Mouse (Mus musculus) heart, postnatal 0 days (tissue): ENCODE data around the gene Lpp. TPM values are rescaled to one million over a fixed set of nuclear protein-coding genes. Genes with fewer than 3 reads are reported as not detected.

ENCODE experiments used
- ATAC-seq: fragments of 200-750 bp; cut with Nextera tagmentation; 2 replicates; pipeline ENCODE4 v1.8.0; 2017; ENCODE audit warnings: low read depth, moderate number of reproducible peaks, moderate library complexity; ENCODE audit not compliant: insufficient read depth
- DNase-seq: peaks from one replicate; pipeline ENCODE4 v3.0.0-alpha.2; 2016; ENCODE audit warnings: low spot score
- H3K27ac ChIP-seq: fragments of 300-500 bp; sonication (generic); 2 replicates; pipeline ENCODE4 v1.5.1; 2014; ENCODE audit warnings: low read depth, mild to moderate bottlenecking
- H3K27me3 ChIP-seq: fragments of 300-500 bp; sonication (generic); 2 replicates; pipeline ENCODE4 v1.6.1; 2014; ENCODE audit warnings: low read length, mixed read lengths; ENCODE audit not compliant: control insufficient read depth, insufficient read depth
- H3K36me3 ChIP-seq: fragments of 300-500 bp; sonication (generic); replicated peaks from 2 replicates; pipeline ENCODE4 v1.6.1; 2014; ENCODE audit warnings: low read length, mixed read lengths; ENCODE audit not compliant: control insufficient read depth, insufficient read depth
- H3K4me1 ChIP-seq: fragments of 300-500 bp; sonication (generic); 2 replicates; pipeline ENCODE4 v1.6.1; 2014; ENCODE audit warnings: antibody characterized with exemption; ENCODE audit not compliant: control insufficient read depth, insufficient read depth
- H3K4me2 ChIP-seq: fragments of 300-500 bp; sonication (generic); 2 replicates; pipeline ENCODE4 v1.6.1; 2014; ENCODE audit warnings: low read depth, mild to moderate bottlenecking, low read length, moderate library complexity
- H3K4me3 ChIP-seq: fragments of 300-500 bp; sonication (generic); 2 replicates; pipeline ENCODE4 v1.5.1; 2014; ENCODE audit warnings: low read depth, low read length
- H3K9ac ChIP-seq: fragments of 300-500 bp; sonication (generic); replicated peaks from 2 replicates; pipeline ENCODE4 v1.6.1; 2014; ENCODE audit warnings: low read depth, low read length, mixed read lengths
- H3K9me3 ChIP-seq: fragments of 300-500 bp; sonication (generic); replicated peaks from 2 replicates; pipeline ENCODE4 v1.6.1; 2016; ENCODE audit warnings: low read length; ENCODE audit not compliant: control insufficient read depth
- CTCF ChIP-seq: IDR thresholded peaks from 2 replicates; pipeline ENCODE4 v1.5.1; 2016; ENCODE audit warnings: antibody characterized with exemption, control low read depth, low read depth
- EP300 ChIP-seq: IDR thresholded peaks from 2 replicates; pipeline ENCODE4 v1.6.1; 2016; ENCODE audit warnings: antibody characterized with exemption, low read depth
- WGBS: fragments of 180-500 bp; shearing (Covaris S2); extraction: QIAGEN DNeasy Blood & Tissue Kit; methylation state at CpG from one replicate; pipeline ENCODE4 v1.1.7; 2014; 5-methylcytosine and 5-hydroxymethylcytosine counted together
- polyA plus RNA-seq: library from polyadenylated mRNA; unstranded; fragments of >200 nt; fragmentation: Nextera tagmentation; extraction: Ambion mirVana; gene quantifications from 2 replicates; pipeline ENCODE4 v1.2.1, GENCODE M21; 2015
- total RNA-seq: library from RNA; depleted of rRNA; stranded (reverse); fragments of >200 nt; gene quantifications from 2 replicates; pipeline ENCODE4 v1.2.3, GENCODE M21; 2014; ENCODE audit warnings: low replicate concordance

The Lpp gene
- total and polyA plus RNA-seq, 2 experiments from 2014 or later, result 32.1 to 77.4 TPM

DNA sequence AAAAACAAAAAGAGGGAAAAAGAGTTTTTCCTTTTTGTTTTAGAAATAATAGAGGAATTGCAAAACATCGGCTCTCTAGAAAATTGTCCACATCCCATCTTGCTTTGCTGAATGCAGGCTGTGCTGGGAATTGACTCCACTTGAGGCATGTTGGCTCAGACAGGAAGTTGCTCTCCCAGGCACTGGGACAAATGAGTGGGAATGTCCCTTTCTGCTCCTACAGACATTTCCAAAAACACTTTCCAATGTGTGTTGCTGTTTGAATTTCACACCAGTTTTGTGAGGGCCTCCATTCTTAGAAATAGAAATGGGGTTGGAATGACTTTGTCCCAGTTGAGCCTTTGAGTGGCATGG, 116.5 kb downstream of the Lpp start:
- H3K4me2 ChIP-seq, result no peak overlapping the region
- H3K36me3 ChIP-seq, result no peaks in the 10 kb centered on the region
- no peak overlapping the region for H3K9ac ChIP-seq
- no peak for DNase-seq
- WGBS, result 61% methylated on average over 1 of the region's 1 CpGs
- H3K4me1 ChIP-seq, result peaks cover 55% of the 10 kb centered on the region
- no peaks in the 10 kb centered on the region for H3K9me3 ChIP-seq
- no peaks in the 10 kb centered on the region for H3K27me3 ChIP-seq
- H3K4me3 ChIP-seq, result no peak overlapping the region
- H3K27ac ChIP-seq, result no peak overlapping the region
- ATAC-seq, result no peak
- TF ChIP-seq EP300, result no peak
- no peak for TF ChIP-seq CTCF

DNA sequence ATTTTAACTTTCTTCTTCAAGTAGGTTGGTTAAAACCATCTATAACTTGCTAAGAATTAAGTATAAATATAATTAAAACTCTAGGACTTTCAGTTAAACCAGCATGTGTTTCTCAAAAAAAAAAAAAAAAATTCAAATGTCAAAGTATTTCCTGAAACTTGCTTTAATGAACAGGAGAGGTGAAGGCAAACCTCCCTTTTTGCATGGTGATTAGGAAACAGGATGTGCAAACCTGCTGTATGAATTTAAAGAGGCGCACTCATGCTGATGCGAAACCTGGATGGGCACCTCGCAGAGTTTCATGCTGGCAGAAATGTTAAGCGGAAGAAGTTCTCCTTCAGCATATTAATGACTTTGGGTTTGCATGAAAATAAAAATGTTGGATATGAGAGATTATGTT, 119.9 kb downstream of the Lpp start:
- Histone ChIP-seq H3K9ac (no peak overlapping the region), H3K4me3 (no peak overlapping the region), H3K27ac (no peak overlapping the region), H3K4me2 (no peak overlapping the region), H3K4me1 (peaks cover 73% of the 10 kb centered on the region), H3K36me3 (no peaks in the 10 kb centered on the region), H3K27me3 (no peaks in the 10 kb centered on the region), H3K9me3 (no peaks in the 10 kb centered on the region)
- TF ChIP-seq EP300, result no peak
- TF ChIP-seq CTCF, result no peak
- ATAC-seq (no peak), DNase-seq (no peak)
- WGBS, result 96% methylated on average over 4 of the region's 4 CpGs

DNA sequence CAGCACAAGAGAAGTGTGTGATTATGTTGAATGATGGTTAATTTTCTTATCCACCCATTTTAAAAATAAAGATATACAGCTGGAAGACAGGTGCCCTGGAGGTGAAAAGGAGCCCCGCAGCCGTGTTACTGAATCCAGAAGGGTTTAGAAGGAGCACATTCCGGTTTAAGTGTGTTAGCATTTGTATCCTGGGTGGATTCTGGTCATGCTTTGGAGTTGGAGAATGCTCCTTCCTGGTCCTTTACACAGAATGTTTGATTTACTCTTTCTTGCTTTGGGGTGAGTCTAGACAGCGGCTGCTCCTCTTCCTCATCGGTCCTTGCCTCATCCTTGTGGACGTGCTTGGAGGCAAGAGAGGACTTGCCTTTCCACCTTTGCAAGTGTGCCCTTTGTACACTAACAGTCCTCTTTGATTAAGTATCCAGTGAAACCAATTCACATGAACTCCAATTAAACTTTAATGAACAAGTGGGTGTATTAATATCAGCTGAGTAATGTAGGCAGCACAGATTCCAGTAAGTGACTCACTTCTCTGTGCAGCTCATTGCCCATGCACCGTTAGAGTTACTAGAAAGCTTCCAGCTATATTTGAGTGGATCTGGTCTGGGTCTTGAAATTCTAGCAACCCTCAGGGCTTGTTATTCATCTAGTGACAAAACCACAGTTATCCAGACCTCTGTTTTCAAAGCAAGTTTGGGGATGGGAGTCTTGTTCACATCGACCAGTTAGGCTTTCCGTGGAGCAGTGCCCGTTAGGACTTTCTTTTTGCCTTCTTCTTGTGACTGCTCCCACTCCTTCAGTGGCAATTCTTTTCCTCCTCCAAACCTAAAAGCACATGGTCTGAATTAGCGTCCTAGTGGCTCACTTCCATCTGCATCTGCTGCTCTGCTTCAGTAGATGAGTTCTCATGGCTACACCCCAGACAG, 121.8 kb downstream of the Lpp start:
- Histone ChIP-seq H3K9me3 (no peaks in the 10 kb centered on the region), H3K36me3 (no peaks in the 10 kb centered on the region), H3K9ac (no peak overlapping the region), H3K4me3 (no peak overlapping the region), H3K27me3 (no peaks in the 10 kb centered on the region), H3K27ac (no peak overlapping the region), H3K4me2 (no peak overlapping the region), H3K4me1 (peaks cover 59% of the 10 kb centered on the region)
- no peak for TF ChIP-seq CTCF
- TF ChIP-seq EP300, result no peak
- WGBS, result 77% methylated on average over 11 of the region's 11 CpGs
- ATAC-seq, result no peak
- no peak for DNase-seq

DNA sequence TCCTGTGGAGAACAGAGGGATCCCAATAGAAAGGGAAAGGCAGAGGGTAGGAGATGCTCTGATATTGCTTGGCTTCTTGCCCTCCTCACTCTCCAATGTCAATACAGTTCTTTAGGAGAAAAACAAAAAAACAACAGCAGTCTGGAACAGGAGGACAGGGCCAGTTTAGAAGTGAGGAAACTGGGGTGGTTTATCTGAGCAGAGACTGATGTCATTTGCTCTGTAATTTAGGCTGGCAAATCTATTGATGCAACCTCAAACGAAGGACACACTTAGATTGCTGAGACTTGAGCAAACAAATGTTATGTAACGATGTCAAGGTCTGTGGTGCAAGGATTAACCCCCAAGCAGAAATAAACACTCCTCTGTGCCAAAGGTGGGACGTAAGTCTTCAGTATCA, 123.7 kb downstream of the Lpp start:
- no peaks in the 10 kb centered on the region for H3K9me3 ChIP-seq

DNA sequence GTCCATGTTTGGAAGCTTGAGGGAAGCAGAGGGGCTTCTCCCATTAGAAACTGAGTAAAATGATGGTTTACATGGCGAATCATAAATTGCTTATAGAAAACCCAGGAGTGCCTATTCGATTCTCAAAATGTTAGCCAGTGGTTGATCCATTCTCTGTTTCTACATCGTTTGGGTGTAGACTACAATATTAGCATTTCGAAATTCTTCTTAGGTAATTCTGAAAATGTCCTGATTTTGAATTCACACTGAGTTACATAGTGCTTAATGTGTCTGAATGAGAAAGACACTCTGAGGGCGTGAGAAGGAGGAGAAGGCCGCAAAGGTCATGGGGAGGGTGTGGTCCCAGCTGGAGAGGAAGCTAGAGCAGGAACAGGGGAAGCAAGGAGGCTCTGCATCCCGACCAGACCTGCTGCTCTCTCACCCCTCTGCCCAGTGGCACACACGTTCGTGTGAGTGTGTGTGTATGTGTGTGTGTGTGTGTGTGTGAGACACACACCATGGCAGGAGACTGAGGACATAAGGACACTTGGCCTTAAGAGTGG, 124.3 kb downstream of the Lpp start:
- no peak overlapping the region for H3K4me2 ChIP-seq
- H3K9me3 ChIP-seq, result no peaks in the 10 kb centered on the region
- no peak overlapping the region for H3K27ac ChIP-seq
- 72% methylated on average over 9 of the region's 9 CpGs for WGBS
- ATAC-seq (no peak), DNase-seq (no peak)
- no peak overlapping the region for H3K9ac ChIP-seq
- H3K4me1 ChIP-seq, result peaks cover 46% of the 10 kb centered on the region
- no peak overlapping the region for H3K4me3 ChIP-seq
- no peak for TF ChIP-seq EP300
- no peak for TF ChIP-seq CTCF
- H3K36me3 ChIP-seq, result no peaks in the 10 kb centered on the region
- H3K27me3 ChIP-seq, result no peaks in the 10 kb centered on the region

More for the DNA sequence above, 123.7 kb downstream of the Lpp start:
- H3K9ac ChIP-seq, result no peak overlapping the region
- H3K27ac ChIP-seq, result no peak overlapping the region
- no peak overlapping the region for H3K4me3 ChIP-seq
- no peaks in the 10 kb centered on the region for H3K27me3 ChIP-seq
- H3K4me2 ChIP-seq, result no peak overlapping the region
- 79% methylated on average over 3 of the region's 3 CpGs for WGBS
- DNase-seq, result no peak
- no peaks in the 10 kb centered on the region for H3K36me3 ChIP-seq
- H3K4me1 ChIP-seq, result peaks cover 51% of the 10 kb centered on the region
- TF ChIP-seq CTCF (no peak), EP300 (no peak)
- no peak for ATAC-seq

DNA sequence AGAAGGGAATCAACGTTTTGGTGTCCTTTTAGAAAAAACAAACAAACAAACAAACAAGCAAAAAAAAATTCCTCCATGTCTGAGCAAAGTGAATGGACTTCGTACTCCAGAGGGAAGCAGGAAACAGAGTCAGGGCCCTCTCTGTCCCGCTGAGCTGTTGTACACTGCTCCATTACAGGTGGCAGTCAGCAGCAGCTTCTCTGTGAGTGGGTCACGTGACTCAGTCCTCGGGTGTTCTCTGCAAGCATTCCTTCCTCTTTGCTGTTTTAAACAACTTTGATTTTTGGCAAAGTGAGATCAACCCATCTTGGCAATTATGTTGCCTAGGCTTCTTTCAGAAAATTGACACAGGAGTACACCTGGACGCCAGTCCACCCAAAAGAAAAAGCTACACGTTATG, 125.5 kb downstream of the Lpp start:
- DNase-seq, result no peak
- H3K36me3 ChIP-seq, result no peaks in the 10 kb centered on the region
- no peak for TF ChIP-seq CTCF
- no peak for TF ChIP-seq EP300
- 71% methylated on average over 7 of the region's 7 CpGs for WGBS
- H3K27me3 ChIP-seq, result no peaks in the 10 kb centered on the region
- no peak overlapping the region for H3K4me3 ChIP-seq
- ATAC-seq, result no peak
- no peak overlapping the region for H3K9ac ChIP-seq
- no peak overlapping the region for H3K27ac ChIP-seq
- H3K9me3 ChIP-seq, result no peaks in the 10 kb centered on the region
- H3K4me2 ChIP-seq, result no peak overlapping the region
- peaks cover 36% of the 10 kb centered on the region for H3K4me1 ChIP-seq
